Mouse (Mus musculus) kidney, embryonic 14.5 days (tissue): ENCODE results near the gene Trim42. TPM values are rescaled to one million over a fixed set of nuclear protein-coding genes. Genes with fewer than 3 reads are reported as not detected.

Experiments
- ATAC-seq: fragments of 200-750 bp; cut with Nextera tagmentation; 2 replicates; pipeline ENCODE4 v1.8.0; 2017; ENCODE audit warnings: moderate number of reproducible peaks, mild to moderate bottlenecking, moderate TSS enrichment, moderate library complexity; ENCODE audit not compliant: low FRiP score, low TSS enrichment
- H3K27ac ChIP-seq: fragments of 300-500 bp; sonication (generic); 2 replicates; pipeline ENCODE4 v1.5.1; 2014; ENCODE audit warnings: low read depth, mild to moderate bottlenecking, low read length, moderate library complexity, mixed read lengths
- H3K27me3 ChIP-seq: fragments of 300-500 bp; sonication (generic); 2 replicates; pipeline ENCODE4 v1.6.1; 2014; ENCODE audit warnings: mild to moderate bottlenecking, low read length; ENCODE audit not compliant: control insufficient read depth, insufficient read depth
- H3K36me3 ChIP-seq: fragments of 300-500 bp; sonication (generic); 2 replicates; pipeline ENCODE4 v1.6.1; 2014; ENCODE audit warnings: low read length, mixed read lengths; ENCODE audit not compliant: control insufficient read depth, insufficient read depth
- H3K4me1 ChIP-seq: fragments of 300-500 bp; sonication (generic); 2 replicates; pipeline ENCODE4 v1.6.1; 2014; ENCODE audit warnings: low read length, mixed read lengths; ENCODE audit not compliant: control insufficient read depth, insufficient read depth
- H3K4me2 ChIP-seq: fragments of 300-500 bp; sonication (generic); replicated peaks from 2 replicates; pipeline ENCODE4 v1.6.1; 2014; ENCODE audit warnings: low read depth, mild to moderate bottlenecking, low read length
- H3K4me3 ChIP-seq: fragments of 300-500 bp; sonication (generic); 2 replicates; pipeline ENCODE4 v1.5.1; 2014; ENCODE audit warnings: mild to moderate bottlenecking, low read length
- H3K9ac ChIP-seq: fragments of 300-500 bp; sonication (generic); 2 replicates; pipeline ENCODE4 v1.6.1; 2014; ENCODE audit warnings: low read depth, mild to moderate bottlenecking, low read length, moderate library complexity
- H3K9me3 ChIP-seq: fragments of 300-500 bp; sonication (generic); 2 replicates; pipeline ENCODE4 v1.6.1; 2016; ENCODE audit warnings: low read length; ENCODE audit not compliant: control insufficient read depth
- WGBS: fragments of 180-500 bp; shearing (Covaris S2); extraction: QIAGEN DNeasy Blood & Tissue Kit; methylation state at CpG from one replicate; pipeline ENCODE4 v1.1.7; 2014; 5-methylcytosine and 5-hydroxymethylcytosine counted together
- polyA plus RNA-seq: library from polyadenylated mRNA; unstranded; fragments of >200 nt; fragmentation: Nextera tagmentation; extraction: Ambion mirVana; gene quantifications from 2 replicates; pipeline ENCODE4 v1.2.1, GENCODE M21; 2014

Trim42 gene
- not detected in 2 replicates for polyA plus RNA-seq

GRCm38 (mm10) chr9:97369591-97369990 is at the start of gene Trim42:
Gene Trim42 (minus strand): TSS chr9:97369958.
- no peak within 1 kb of the TSS for H3K9ac ChIP-seq
- H3K9me3 ChIP-seq = no peaks in the 10 kb centered on the region
- no peak within 1 kb of the TSS for H3K4me3 ChIP-seq
- H3K27ac ChIP-seq = no peak within 1 kb of the TSS
- ATAC-seq = no peak
- no peaks in the 10 kb centered on the region for H3K27me3 ChIP-seq
- WGBS = 85% methylated on average over 7 of the region's 7 CpGs
- no peak within 1 kb of the TSS for H3K4me2 ChIP-seq
- H3K36me3 ChIP-seq = no peaks in the 10 kb centered on the region
- no peaks in the 10 kb centered on the region for H3K4me1 ChIP-seq

- Histone ChIP-seq H3K4me3 (no peak overlapping the region), H3K4me1 (no peaks in the 10 kb centered on the region), H3K27me3 (no peaks in the 10 kb centered on the region), H3K4me2 (no peak overlapping the region), H3K27ac (no peak overlapping the region), H3K9me3 (no peaks in the 10 kb centered on the region), H3K9ac (no peak overlapping the region), H3K36me3 (no peaks in the 10 kb centered on the region)
- ATAC-seq = no peak
- 82% methylated on average over 6 of the region's 6 CpGs for WGBS
Observed at GRCm38 (mm10) chr9:97414876-97415668, 45.3 kb upstream of the Trim42 start.

GRCm38 (mm10) chr9:97408142-97408541 is 38.4 kb upstream of the Trim42 start:
- Histone ChIP-seq H3K36me3 (no peaks in the 10 kb centered on the region), H3K27me3 (no peaks in the 10 kb centered on the region), H3K27ac (no peak overlapping the region), H3K4me1 (no peaks in the 10 kb centered on the region), H3K9me3 (no peaks in the 10 kb centered on the region), H3K4me2 (no peak overlapping the region), H3K4me3 (no peak overlapping the region), H3K9ac (no peak overlapping the region)
- no peak for ATAC-seq
- 83% methylated on average over 2 of the region's 2 CpGs for WGBS

- no peaks in the 10 kb centered on the region for H3K36me3 ChIP-seq
- no peaks in the 10 kb centered on the region for H3K9me3 ChIP-seq
- WGBS = 78% methylated on average over 6 of the region's 6 CpGs
- ATAC-seq = no peak
- H3K27me3 ChIP-seq = no peaks in the 10 kb centered on the region
- no peak overlapping the region for H3K4me3 ChIP-seq
- no peaks in the 10 kb centered on the region for H3K4me1 ChIP-seq
- no peak overlapping the region for H3K9ac ChIP-seq
- no peak overlapping the region for H3K4me2 ChIP-seq
- H3K27ac ChIP-seq = no peak overlapping the region
Observed at GRCm38 (mm10) chr9:97356441-97356840, 13.3 kb downstream of the Trim42 start.

- Histone ChIP-seq H3K4me1 (peaks cover 12% of the 10 kb centered on the region), H3K27me3 (no peaks in the 10 kb centered on the region), H3K4me2 (no peak overlapping the region; the same call in 1 of the 2 replicates), H3K9ac (no peak overlapping the region), H3K27ac (peak overlapping the region; percentile 42; the same call in 1 of the 2 replicates), H3K4me3 (no peak overlapping the region), H3K36me3 (no peaks in the 10 kb centered on the region), H3K9me3 (no peaks in the 10 kb centered on the region)
- 53% methylated on average over 12 of the region's 12 CpGs for WGBS
- peak; percentile 73 for ATAC-seq
Observed at GRCm38 (mm10) chr9:97344767-97345297, 24.9 kb downstream of the Trim42 start.

- Histone ChIP-seq H3K27ac (no peak overlapping the region), H3K36me3 (no peaks in the 10 kb centered on the region), H3K4me2 (no peak overlapping the region), H3K4me3 (no peak overlapping the region), H3K9me3 (no peaks in the 10 kb centered on the region), H3K9ac (no peak overlapping the region), H3K27me3 (no peaks in the 10 kb centered on the region), H3K4me1 (peaks cover 12% of the 10 kb centered on the region)
- WGBS = 65% methylated on average over 5 of the region's 5 CpGs
- peak; percentile 47; the same call in 1 of the 2 replicates for ATAC-seq
Observed at GRCm38 (mm10) chr9:97341772-97342171, 28.0 kb downstream of the Trim42 start.

- WGBS = 66% methylated on average over 3 of the region's 3 CpGs
- Histone ChIP-seq H3K9me3 (no peaks in the 10 kb centered on the region), H3K27me3 (no peaks in the 10 kb centered on the region), H3K36me3 (no peaks in the 10 kb centered on the region), H3K4me1 (no peaks in the 10 kb centered on the region), H3K9ac (no peak overlapping the region), H3K4me2 (no peak overlapping the region), H3K27ac (no peak overlapping the region), H3K4me3 (no peak overlapping the region)
- no peak for ATAC-seq
Observed at GRCm38 (mm10) chr9:97322846-97323245, 46.9 kb downstream of the Trim42 start.

- Histone ChIP-seq H3K27me3 (no peaks in the 10 kb centered on the region), H3K4me1 (no peaks in the 10 kb centered on the region), H3K4me3 (no peak overlapping the region), H3K9ac (no peak overlapping the region), H3K27ac (no peak overlapping the region), H3K36me3 (no peaks in the 10 kb centered on the region), H3K9me3 (no peaks in the 10 kb centered on the region), H3K4me2 (no peak overlapping the region)
- WGBS = 79% methylated on average over 10 of the region's 10 CpGs
- ATAC-seq = no peak
Observed at GRCm38 (mm10) chr9:97322120-97322519, 47.6 kb downstream of the Trim42 start.

GRCm38 (mm10) chr9:97315421-97316055 is 54.2 kb downstream of the Trim42 start:
- ATAC-seq = no peak
- Histone ChIP-seq H3K27me3 (no peaks in the 10 kb centered on the region), H3K9me3 (no peaks in the 10 kb centered on the region), H3K4me3 (no peak overlapping the region), H3K27ac (no peak overlapping the region), H3K4me1 (no peaks in the 10 kb centered on the region), H3K4me2 (no peak overlapping the region), H3K9ac (no peak overlapping the region), H3K36me3 (no peaks in the 10 kb centered on the region)
- WGBS = 70% methylated on average over 10 of the region's 10 CpGs
